Mouse (Mus musculus): ENCODE data around the gene Cyp8b1.

GRCm38 (mm10) chr9:121916102-121916501 is at the start of gene Cyp8b1:
- TF ChIP-seq CTCF (IDR thresholded peaks at IDR 0.05 in 2 of 3, conservative IDR thresholded peaks at IDR 0.05 in 1 of 3; ENCODE audit: control insufficient read depth in 1 of 3, insufficient read depth in 1 of 3, low read depth in 2 of 3, low read length in 3 of 3, poor library complexity in 1 of 3, severe bottlenecking in 1 of 3) (no peak), HCFC1 (IDR thresholded peaks at IDR 0.05; ENCODE audit: low read depth, low read length) (no peak), RCOR1 (IDR thresholded peaks at IDR 0.05; ENCODE audit: low read depth, low read length) (no peak), POLR2A (IDR thresholded peaks at IDR 0.05; ENCODE audit: control insufficient read depth in 1 of 2, insufficient read depth in 1 of 2, low read depth in 1 of 2, low read length in 2 of 2, poor library complexity in 1 of 2) (no peak), ETS1 (IDR thresholded peaks at IDR 0.05; ENCODE audit: low read depth, low read length) (no peak), ZNF384 (IDR thresholded peaks at IDR 0.05; ENCODE audit: low read depth, low read length) (no peak), NRF1 (IDR thresholded peaks at IDR 0.05; ENCODE audit: insufficient read depth, low read depth, low read length, poor library complexity, severe bottlenecking) (no peak)
